Mouse (Mus musculus) CD4-positive, CD25-positive, alpha-beta regulatory T cell, adult 2 months (primary cell): ENCODE measurements around the gene Klhl10.
A peak's percentile ranks its signal among the peaks of the same experiment; 100 is the strongest.

ENCODE experiments used
- DNase-seq: peaks from one replicate; pipeline ENCODE4 v3.0.0-alpha.2; 2012; ENCODE audit warnings: low read depth, low spot score

The Klhl10 gene

DNA sequence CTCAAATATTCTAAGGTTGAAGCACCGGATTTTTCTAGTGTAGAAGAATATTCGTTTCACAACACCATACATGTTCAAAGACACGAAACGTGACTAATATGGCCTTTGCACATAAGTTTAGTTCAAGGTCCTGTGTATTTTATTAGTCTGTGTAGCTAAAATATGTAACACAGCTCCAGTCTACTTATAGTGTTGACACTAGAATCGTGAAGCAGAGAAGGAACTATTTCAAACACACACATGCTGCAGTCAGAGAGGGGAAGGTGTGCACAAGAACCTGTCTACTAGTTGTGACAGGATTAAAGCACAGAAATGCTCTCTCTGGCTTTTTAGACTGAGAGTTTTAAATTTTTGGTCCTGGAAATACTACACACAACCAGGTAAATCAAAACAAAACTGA, 16.0 kb downstream of the Klhl10 start:
- DNase-seq = no peak

DNA sequence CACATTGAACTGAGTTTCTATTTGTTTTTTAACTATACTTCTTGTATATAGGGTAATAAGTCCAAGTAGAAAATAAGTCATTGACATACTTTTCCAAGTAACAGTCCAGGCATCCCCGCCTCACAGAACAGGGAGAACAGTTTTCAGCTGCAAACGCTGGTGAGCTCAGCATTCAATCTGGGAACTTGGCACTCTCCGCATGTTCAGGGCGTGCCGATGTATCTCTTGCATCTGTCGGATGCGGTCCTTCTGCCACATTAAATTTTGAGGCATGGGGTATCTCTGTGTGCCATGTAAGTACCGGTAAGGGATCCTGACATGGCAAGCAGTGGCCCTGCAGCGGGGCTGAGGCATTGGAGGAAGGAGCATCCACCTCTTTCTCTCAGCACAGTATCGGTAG, 21.0 kb downstream of the Klhl10 start:
- no peak for DNase-seq

DNA sequence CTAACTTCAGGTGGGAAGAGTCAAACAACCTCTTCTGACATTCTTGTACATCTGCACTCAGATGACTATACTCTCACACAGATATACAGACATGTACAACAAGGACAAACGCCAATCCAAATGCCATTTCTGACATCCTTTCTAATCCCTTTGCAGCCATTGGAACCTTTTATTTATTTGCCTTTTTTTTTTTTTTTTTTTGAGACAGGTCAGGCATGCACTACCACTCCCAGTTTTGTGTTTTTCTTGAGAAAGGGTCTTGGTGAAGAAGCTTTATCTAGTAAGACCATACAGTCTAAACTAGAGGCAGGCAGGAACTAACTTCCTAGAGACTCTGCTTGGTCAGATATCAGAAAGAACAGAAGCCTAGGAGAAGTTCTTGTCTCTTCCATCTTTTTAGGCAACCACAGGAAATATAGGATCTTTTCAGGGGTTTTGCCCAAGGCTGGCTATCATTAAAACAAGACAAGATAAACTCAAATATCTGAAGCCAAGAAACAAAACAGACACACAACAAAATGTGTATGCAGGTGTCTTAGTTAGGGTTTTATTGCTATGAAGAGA, 23.6 kb downstream of the Klhl10 start:
- no peak for DNase-seq

DNA sequence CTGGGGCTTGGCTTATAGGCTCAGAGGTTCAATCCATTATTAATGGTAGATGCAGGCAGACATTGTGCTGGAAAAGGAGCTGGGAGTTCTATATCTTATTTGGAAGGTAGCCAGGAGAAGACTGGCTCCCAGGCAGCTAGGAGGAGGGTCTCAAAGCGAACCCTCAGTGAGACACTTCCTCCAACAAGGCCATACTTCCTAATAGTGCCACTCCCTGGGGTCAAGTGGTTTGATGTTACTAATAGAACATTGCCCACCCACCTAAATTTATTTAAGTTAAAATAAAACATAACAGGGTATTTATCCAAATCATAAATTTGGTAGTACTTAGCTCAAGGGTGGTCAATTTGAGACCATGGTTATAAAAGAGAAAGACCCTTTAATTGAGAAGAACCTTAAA, 24.1 kb downstream of the Klhl10 start:
- no peak for DNase-seq

DNA sequence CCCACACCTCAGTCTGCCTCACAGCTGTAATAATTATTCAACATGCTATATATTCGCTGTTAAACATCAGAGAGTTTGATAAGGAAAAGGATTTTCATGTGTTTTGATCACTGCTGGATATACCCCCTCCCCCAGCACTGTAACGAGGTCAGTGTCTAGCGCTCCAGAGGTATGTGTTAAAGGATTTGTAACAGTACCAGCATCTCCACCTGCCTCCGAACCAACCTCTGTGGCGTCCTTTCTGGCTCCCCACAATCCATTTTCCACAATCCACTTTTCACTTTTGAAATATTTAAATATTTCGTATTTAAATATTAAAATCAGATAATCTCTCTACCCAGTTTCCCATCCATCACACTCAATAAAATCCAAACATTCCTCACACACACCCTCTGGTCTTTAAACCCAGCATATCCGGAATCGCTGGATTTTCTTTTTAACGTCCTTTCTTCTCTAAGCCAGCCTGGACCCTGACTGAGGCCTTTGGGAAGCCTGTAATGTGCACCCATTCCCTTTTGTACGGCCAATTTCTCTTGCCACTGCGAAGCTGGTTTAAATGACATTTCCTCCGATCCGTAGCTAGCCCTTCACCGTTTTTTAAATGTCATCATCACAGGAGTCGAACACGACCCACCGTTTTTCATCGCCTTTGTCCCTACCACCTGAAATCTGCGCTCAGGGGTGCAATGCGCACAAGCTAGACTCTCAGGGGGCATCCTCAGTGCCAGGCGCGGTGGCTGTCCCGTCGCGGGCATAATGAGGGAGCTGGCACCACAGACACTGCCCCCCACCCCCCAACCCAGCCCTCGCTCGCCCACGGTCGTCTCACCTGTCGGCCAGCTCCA, 29.9 kb downstream of the Klhl10 start:
- no peak for DNase-seq

DNA sequence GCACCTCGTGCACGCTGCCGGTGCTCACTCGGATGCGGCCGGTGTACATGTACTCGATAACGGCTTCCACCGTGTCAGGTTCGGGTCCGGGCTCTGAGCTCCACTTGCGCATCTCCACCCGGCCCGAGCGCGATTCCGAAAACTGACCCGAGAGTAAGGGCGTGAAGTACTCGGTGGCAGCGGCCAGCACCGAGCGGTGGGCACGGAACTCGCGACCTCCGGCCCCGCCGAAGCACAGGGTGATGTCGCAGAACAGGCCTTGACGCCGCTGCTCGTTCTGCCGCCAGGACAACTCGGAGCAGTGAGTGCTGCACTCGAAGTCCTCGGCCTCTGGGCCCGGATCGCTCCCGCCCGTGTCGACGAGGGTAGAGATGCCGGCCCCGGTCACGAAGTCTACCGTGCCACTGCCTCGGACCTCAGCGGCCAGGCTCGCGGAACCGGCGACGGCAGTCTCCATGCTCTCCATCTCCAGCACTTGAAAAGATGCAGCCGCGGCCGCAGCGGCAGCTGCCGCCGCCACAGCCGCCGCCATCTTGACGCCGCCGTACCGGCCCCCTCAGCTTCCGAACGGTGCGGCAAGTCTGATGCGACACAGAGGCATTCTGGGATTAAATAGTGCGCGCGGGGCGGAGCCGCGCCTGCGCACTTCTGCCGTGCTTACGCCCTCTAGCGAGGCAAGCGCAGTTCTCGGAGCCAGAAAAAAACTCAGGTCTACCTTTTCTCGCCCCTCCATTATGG, 30.6 kb downstream of the Klhl10 start, which contains the start of gene Klhl11:
Klhl11 (minus strand) TSS at position 545 of the 738 bp plus-strand sequence.
- DNase-seq = peak; percentile 96

DNA sequence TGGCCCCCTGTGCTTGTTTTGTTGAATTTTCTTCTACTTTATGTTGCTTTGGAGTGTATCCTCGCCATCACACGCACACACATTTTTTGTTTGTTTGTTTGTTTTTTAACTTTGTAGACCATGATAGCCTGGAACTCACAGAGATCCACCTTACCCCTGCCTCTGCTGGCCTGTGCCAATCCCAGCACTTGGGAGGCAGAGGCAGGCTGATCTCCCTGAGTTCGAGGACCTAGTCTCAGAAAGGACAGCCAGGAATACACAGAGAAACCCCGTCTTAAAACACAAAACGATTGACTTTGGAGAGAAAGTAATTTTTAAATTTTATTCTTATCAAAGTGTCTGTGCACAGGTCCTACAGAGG, 31.2 kb downstream of the Klhl10 start:
- no peak for DNase-seq

DNA sequence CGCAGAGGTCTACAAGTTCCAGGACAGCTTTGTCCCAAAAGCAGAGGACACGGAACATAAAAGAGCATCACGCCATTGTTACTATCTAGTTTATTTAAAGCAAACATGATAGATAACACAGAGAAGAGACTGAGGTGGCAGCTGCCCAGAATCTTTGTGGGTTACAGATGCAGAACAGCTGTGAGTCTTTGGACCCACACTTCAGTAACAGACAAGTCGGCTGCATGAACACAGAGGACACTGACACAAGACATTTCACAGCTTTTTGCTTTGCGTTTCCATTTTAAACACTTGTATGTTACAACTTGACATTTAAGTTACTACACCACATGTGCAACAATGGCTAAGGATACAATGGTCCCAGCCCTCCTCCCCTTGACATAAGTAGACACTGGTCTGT, 34.6 kb downstream of the Klhl10 start:
- DNase-seq = no peak

DNA sequence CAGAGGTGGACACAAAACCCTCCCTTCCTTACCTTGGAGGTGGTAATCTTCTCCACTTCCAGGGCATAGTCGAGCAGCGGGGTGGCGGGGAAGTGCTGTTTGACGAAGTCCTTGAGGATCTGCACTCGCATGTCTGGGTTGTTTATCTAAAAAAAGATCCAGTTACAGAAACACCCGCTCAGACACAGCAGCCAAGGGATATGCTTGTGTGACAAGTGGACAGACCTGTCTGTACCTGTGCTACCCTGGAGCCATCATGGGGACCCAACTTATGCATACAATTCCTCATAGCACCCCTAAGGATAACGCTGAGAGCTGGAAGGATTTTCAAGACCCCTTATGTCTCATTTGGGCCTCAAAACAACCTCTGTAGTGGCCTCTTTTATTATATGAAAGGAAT, 37.4 kb downstream of the Klhl10 start:
- no peak for DNase-seq

DNA sequence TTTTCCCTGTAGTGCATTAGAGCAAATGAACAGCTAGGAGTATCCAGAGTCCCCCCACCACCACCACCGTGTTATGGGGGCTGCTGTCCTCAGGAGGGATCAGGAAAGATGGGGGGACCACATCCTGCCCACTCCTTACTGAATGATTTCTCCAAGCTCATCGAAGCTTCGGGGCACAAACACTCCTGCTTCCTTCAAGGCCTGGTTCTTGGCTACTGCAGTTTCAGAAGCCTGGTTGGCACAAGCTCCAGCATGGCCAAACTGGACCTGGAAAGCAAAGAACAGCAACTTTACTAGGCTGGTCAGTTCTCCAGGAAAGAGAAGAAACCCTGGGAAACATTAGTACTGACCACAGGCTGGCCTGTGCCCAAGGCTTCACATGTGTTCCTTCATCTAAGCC, 42.7 kb downstream of the Klhl10 start:
- no peak for DNase-seq

DNA sequence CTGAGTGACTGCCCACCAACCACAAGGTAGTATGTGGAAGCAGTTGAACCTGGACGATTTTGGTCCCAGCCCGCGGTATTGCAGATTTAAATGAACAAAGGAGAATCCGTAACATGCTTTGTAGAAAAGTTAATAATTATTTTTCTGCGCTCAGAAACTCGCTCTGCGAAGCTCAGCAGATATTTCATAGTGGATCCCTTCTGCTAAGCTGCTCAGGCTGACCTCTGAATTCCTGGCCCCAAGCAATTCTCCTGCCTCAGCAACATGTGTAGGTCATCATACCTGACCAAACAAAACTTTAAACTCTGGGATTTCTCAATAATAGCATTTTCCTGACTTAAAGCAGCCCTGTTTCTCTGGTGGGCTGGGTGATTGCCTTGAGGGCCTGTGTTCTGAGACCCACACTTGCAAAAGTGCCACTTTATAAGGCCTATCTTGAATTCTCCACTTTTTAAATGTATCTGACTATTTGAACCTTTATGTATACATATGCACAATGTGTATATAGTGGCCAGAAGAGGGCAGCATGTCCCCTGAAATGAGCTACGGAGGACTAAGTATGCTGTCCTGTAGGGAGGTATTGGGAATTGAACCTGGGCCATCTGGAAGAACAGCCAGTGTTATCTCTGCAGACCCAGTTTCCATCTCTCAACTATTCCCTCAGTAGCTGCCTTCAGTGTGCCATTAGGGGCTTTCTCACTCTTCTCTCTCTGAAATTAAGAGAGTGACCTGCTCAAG, 44.3 kb downstream of the Klhl10 start:
- peak; percentile 78 for DNase-seq

DNA sequence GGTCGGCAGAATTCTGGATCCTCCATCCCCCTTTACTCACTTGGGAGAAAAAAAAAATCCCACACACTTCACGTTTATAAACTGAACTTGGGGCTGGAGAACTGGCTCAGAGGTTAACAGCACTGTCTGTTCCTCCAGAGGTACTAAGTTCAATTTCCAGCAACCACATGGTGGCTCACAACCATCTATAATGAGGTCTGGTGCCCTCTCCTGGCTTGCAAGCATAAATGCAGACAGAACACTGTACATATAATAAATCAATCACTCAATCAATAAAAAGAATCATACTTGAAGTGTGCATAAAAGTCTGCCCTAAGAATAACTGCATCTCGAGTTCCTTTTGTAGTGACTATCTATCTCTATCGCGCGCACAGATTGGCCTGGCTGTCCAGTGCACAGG, 49.2 kb downstream of the Klhl10 start:
- peak; percentile 55 for DNase-seq

DNA sequence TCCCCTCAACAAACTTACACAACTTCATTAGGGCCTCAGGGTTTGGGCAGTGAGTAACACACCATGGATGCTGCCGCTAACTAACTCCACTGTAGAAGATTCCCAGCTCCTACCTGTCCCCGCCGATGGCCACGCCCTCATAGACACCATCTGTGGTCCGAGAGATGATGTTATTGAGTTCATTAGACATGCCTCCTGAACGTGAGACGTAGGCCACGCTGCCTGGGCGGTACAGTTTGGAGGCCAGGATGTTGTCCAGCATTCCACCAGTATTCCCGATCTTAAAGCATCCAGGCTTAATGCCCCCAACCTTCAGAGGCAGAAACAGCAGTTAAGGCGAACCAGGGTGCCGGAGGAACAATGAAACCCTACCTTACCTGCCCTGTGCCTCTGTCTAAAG, 52.1 kb downstream of the Klhl10 start:
- peak; percentile 21 for DNase-seq

DNA sequence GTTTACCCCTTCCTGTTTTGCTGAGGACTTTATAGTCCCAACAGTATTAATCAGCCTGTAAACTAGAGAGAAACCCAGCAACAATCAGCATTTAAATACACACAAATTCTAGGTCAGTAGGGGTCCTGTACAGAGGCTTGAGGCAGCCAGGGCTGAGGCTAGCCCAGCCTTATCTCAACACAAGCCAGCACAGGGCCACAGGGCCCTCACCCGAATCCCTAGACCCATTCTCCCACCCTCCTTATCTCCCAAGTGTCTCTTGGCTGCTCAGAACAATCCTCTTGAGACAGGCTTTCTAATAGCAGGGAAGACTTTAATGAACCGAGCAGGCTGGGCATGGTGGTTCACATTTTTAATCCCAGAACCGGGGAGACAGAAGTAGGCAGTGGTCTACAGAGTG, 58.5 kb downstream of the Klhl10 start:
- no peak for DNase-seq

DNA sequence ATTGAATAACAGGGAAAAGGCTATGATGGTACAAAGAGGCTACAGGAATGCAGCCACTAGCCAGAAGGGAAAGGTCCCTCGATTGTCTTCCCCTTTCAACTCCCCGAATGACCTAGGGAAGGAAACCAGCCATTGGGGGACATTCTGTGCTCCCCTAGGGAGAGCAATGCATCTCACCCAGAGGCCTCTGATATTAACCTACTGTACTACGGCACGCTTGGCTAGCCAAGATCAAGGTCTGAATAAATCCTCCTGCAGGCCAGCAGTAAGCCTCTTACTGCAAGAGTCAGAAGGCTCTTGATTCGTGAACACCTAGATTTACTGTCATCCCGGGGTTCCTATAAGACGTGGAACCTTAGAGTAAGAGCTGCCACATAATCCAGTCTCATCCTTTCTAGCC, 58.9 kb downstream of the Klhl10 start:
- DNase-seq = no peak

DNA sequence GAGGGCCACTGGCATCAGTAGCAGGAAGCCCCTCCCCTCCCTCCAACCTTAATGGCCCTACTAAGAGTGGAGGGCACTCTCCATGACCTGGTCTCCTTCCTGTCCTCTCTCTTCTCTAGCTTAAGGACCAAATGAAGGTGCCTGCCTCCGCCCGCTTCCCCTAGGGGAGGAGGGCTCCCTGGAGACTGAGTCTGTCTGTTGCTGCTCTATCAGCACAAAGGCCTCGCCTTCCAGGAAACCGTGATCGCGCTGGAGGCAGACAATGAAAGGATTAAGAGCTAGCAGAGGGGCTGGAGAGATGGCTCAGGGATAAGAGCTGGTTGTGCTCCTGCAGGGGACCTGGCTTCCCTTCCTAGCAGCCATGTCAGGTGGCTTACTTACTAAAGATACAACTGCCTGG, 59.6 kb downstream of the Klhl10 start:
- no peak for DNase-seq

DNA sequence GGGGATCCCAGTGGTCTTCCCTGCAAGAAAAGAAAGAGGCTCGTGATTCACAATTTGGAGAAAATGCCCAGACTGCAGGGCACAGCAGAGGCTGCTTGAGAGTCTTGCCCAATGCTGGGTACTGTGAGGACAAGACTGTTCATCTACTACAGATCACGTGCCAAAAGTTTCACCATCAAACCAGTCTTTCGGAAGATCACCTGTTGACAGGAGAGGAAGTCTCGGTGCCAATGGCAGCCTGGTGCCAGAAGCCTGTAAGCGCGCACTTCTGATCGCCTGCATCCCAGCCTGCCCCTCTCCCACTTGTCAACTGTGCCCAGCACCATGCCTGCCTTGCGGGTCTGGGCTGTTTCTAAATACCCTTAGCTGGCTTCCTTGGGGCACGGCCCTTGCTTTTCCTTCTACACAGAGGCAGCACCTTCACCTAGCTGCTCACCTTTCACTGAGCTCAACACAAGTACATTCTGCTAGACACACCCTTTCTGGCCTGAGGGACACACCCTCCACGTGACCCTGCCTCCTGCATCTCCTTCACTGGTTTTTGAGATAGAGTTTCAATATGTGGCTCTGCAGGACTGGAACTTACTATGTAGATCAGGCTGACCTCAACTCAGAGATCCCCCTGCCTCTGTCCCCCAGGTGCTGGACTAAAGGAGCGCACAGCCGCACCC, 63.4 kb downstream of the Klhl10 start:
- DNase-seq = no peak

DNA sequence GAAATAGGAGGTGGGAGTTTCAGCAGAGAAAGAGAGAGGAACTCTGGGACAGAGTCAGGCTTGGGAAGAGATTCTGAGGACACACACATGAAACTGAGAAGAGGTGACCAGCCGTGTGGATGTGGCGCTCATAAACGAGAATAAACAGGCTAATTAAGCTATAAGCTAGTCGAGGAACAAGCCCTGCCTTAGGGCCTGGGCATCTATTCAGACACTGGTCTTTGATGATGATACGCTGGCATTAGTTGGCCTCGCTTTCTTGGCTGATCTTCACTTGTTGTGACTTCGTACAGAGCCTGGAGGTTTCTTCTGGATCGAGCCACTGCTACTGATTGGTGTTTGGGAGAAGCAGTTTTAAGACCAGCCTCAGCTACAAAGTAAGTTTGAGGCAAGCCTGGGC, 64.3 kb downstream of the Klhl10 start:
- DNase-seq = no peak
